In genomic region chr12:76194526-76194925, GRCm38 (mm10) we compare ENCODE assay signal across 21 mouse cellular contexts. TPM values are rescaled to one million over a fixed set of nuclear protein-coding genes. Genes with fewer than 3 reads are reported as not detected.
"Had no signal": no experiment of that assay in that cellular context is flagged by ENCODE, and none has a peak within 500 bp of the region (broad histone marks: within the 10 kb centered on the region; RNA-seq: fewer than 3 reads in every experiment).

No protein-coding gene starts in this region.

- H3K4me2 ChIP-seq: limb, embryonic 12.5 days; liver, embryonic 15.5 days; lung, embryonic 15.5 days; midbrain, embryonic 11.5 days; midbrain, embryonic 15.5 days; neural tube, embryonic 12.5 days had no signal

- H3K4me3 ChIP-seq: left cerebral cortex, adult 2 months; limb, embryonic 12.5 days; liver, embryonic 15.5 days; lung, embryonic 15.5 days; megakaryocyte, embryonic 14.5 days; midbrain, embryonic 15.5 days; neural tube, embryonic 12.5 days had no signal

- H3K36me3 ChIP-seq: limb, embryonic 12.5 days; liver, embryonic 15.5 days; lung, embryonic 15.5 days; midbrain, embryonic 15.5 days; neural tube, embryonic 12.5 days had no signal

- H3K27ac ChIP-seq: left cerebral cortex, adult 2 months; limb, embryonic 12.5 days; liver, embryonic 15.5 days; lung, embryonic 15.5 days; midbrain, embryonic 15.5 days; neural tube, embryonic 12.5 days; stomach, postnatal 0 days had no signal

- H3K9me3 ChIP-seq: limb, embryonic 12.5 days; liver, embryonic 15.5 days; lung, embryonic 15.5 days; megakaryocyte, embryonic 14.5 days; midbrain, embryonic 15.5 days; neural tube, embryonic 12.5 days had no signal

- ATAC-seq: intestine, postnatal 0 days; midbrain, embryonic 15.5 days had no signal

- H3K9ac ChIP-seq: limb, embryonic 12.5 days; liver, embryonic 15.5 days; lung, embryonic 15.5 days; midbrain, embryonic 15.5 days; neural tube, embryonic 12.5 days had no signal

- DNase-seq: kidney, adult 9 months; kidney, postnatal 10 days; kidney, postnatal 4 days; liver; thymus, adult 18-20 months; thymus, postnatal 14 days had no signal

- H3K4me1 ChIP-seq: neural tube, embryonic 12.5 days had no signal

- H3K27me3 ChIP-seq: lung, embryonic 15.5 days had no signal

RNA-seq across cellular contexts. Expression of gene Esr2, which starts 17.5 kb away (rescaled TPM):
- total RNA-seq: monocyte, adult 5-6 weeks; neutrophil, adult 5-6 weeks had no signal
- polyA plus RNA-seq: intestine, postnatal 0 days had no signal

RNA-seq across cellular contexts. Expression of gene Tex21, which starts 52.0 kb away (rescaled TPM):
- total RNA-seq: layer of hippocampus, adult 8-10 months; layer of hippocampus, postnatal 25 days; left cerebral cortex, adult 2 months; left cerebral cortex, postnatal 14 days; neutrophil, adult 5-6 weeks had no signal
- polyA plus RNA-seq: intestine, postnatal 0 days; limb, embryonic 12.5 days; lung, embryonic 15.5 days; midbrain, embryonic 11.5 days; midbrain, embryonic 15.5 days; neural tube, embryonic 12.5 days; stomach, postnatal 0 days had no signal
